Comparison of ENCODE assay signal across 21 mouse cellular contexts in genomic region chr7:115872903-115873302, GRCm38 (mm10).
"Had no signal": no experiment of that assay in that cellular context is flagged by ENCODE, and none has a peak within 500 bp of the region (broad histone marks: within the 10 kb centered on the region; RNA-seq: fewer than 3 reads in every experiment).

No protein-coding gene starts in this region.

- DNase-seq: kidney, adult 11 months; kidney, adult 8-10 months; kidney, postnatal 10 days; kidney, postnatal 36 days; lung, adult 18-20 months; lung, postnatal 10 days; lung, postnatal 36 days; right cerebral cortex, adult 18-20 months; right cerebral cortex, postnatal 14 days; right cerebral cortex, postnatal 4 days; spleen, adult 18-20 months; thymus, adult 2 months; thymus, postnatal 14 days; thymus, postnatal 4 days had no signal

- H3K4me1 ChIP-seq: lung, embryonic 15.5 days had no signal

- H3K4me3 ChIP-seq: intestine, embryonic 15.5 days; kidney, embryonic 15.5 days; lung, embryonic 15.5 days; midbrain, embryonic 12.5 days; midbrain, embryonic 15.5 days; neural tube, embryonic 12.5 days; neural tube, embryonic 15.5 days had no signal

- H3K9ac ChIP-seq: intestine, embryonic 15.5 days; kidney, embryonic 15.5 days; lung, embryonic 15.5 days; midbrain, embryonic 12.5 days; midbrain, embryonic 15.5 days; neural tube, embryonic 12.5 days; neural tube, embryonic 15.5 days had no signal

- H3K27ac ChIP-seq: intestine, embryonic 15.5 days; kidney, embryonic 15.5 days; lung, embryonic 15.5 days; midbrain, embryonic 12.5 days; midbrain, embryonic 15.5 days; neural tube, embryonic 12.5 days; neural tube, embryonic 15.5 days had no signal

- ATAC-seq: intestine, embryonic 15.5 days; midbrain, embryonic 15.5 days had no signal

- H3K36me3 ChIP-seq: intestine, embryonic 15.5 days; kidney, embryonic 15.5 days; lung, embryonic 15.5 days; midbrain, embryonic 12.5 days; midbrain, embryonic 15.5 days; neural tube, embryonic 12.5 days; neural tube, embryonic 15.5 days had no signal

- H3K4me2 ChIP-seq: intestine, embryonic 15.5 days; kidney, embryonic 15.5 days; lung, embryonic 15.5 days; midbrain, embryonic 12.5 days; midbrain, embryonic 15.5 days; neural tube, embryonic 12.5 days; neural tube, embryonic 15.5 days had no signal

- H3K9me3 ChIP-seq: intestine, embryonic 15.5 days; kidney, embryonic 15.5 days; lung, embryonic 15.5 days; midbrain, embryonic 12.5 days; midbrain, embryonic 15.5 days; neural tube, embryonic 12.5 days; neural tube, embryonic 15.5 days had no signal

- H3K27me3 ChIP-seq: intestine, embryonic 15.5 days; kidney, embryonic 15.5 days; lung, embryonic 15.5 days; midbrain, embryonic 12.5 days; midbrain, embryonic 15.5 days; neural tube, embryonic 12.5 days; neural tube, embryonic 15.5 days had no signal
